Mouse (Mus musculus) megakaryocyte-erythroid progenitor cell, adult 5-6 weeks (primary cell): ENCODE results near the gene 5730596B20Rik. TPM values are rescaled to one million over a fixed set of nuclear protein-coding genes. Genes with fewer than 3 reads are reported as not detected.

Experiments used
- ATAC-seq: replicated peaks from 2 replicates; pipeline ENCODE4 v1.8.0; 2016; ENCODE audit warnings: mild to moderate bottlenecking, inconsistent platforms; ENCODE audit not compliant: severe bottlenecking, poor library complexity, low FRiP score, low TSS enrichment
- total RNA-seq, 2 experiments: library from RNA; stranded (forward) in 1 of 2; stranded (reverse) in 1 of 2; fragments of 200-1000, 215-1000 nt in 1 of 2; fragments of >200 nt in 1 of 2; fragmentation: Nextera tagmentation in 1 of 2; gene quantifications; 2 replicates each; pipeline ENCODE4 v1.2.3; 2014 to 2017

Gene 5730596B20Rik
- total RNA-seq, 2 experiments from 2014 or later: not detected

GRCm38 (mm10) chr6:52208072-52208867 is 31.0 kb downstream of the 5730596B20Rik start, which contains the start of gene Hoxa6:
TSS of gene Hoxa6 (minus strand) at chr6:52208722.
- ATAC-seq: no peak

GRCm38 (mm10) chr6:52208868-52209684 is 31.8 kb downstream of the 5730596B20Rik start:
- ATAC-seq: no peak

- ATAC-seq: no peak
Observed at GRCm38 (mm10) chr6:52209685-52210046, 32.4 kb downstream of the 5730596B20Rik start.

GRCm38 (mm10) chr6:52211170-52211935 is 34.1 kb downstream of the 5730596B20Rik start:
- peak; percentile 86 for ATAC-seq

- ATAC-seq: peak; percentile 16; the same call in 1 of the 2 replicates
Observed at GRCm38 (mm10) chr6:52211961-52212360, 34.7 kb downstream of the 5730596B20Rik start.

GRCm38 (mm10) chr6:52212556-52213118 is 35.3 kb downstream of the 5730596B20Rik start:
- no peak for ATAC-seq

- ATAC-seq: 0 out of 2 replicates have a peak, but pooled peaks have one; percentile 2
Observed at GRCm38 (mm10) chr6:52213119-52213986, 36.1 kb downstream of the 5730596B20Rik start, which contains the start of the genes Hoxa3 and Gm28308. TSS of gene Hoxa3 (minus strand) at chr6:52213336. TSS of gene Gm28308 (minus strand) at chr6:52213339.

GRCm38 (mm10) chr6:52214271-52214670 is 37.0 kb downstream of the 5730596B20Rik start:
- ATAC-seq: no peak

- no peak for ATAC-seq
Observed at GRCm38 (mm10) chr6:52215070-52215469, 37.8 kb downstream of the 5730596B20Rik start.

GRCm38 (mm10) chr6:52215771-52216535 is 38.7 kb downstream of the 5730596B20Rik start:
- no peak for ATAC-seq

- no peak for ATAC-seq
Observed at GRCm38 (mm10) chr6:52216691-52217458, 39.6 kb downstream of the 5730596B20Rik start.

- no peak for ATAC-seq
Observed at GRCm38 (mm10) chr6:52217459-52217768, 40.1 kb downstream of the 5730596B20Rik start.

- no peak for ATAC-seq
Observed at GRCm38 (mm10) chr6:52217895-52218642, 40.8 kb downstream of the 5730596B20Rik start.

GRCm38 (mm10) chr6:52218643-52219215 is 41.4 kb downstream of the 5730596B20Rik start:
- no peak for ATAC-seq

- ATAC-seq: no peak
Observed at GRCm38 (mm10) chr6:52219234-52219942, 42.1 kb downstream of the 5730596B20Rik start.
